Mouse (Mus musculus) olfactory bulb, adult 2 months (tissue): ENCODE measurements at regions not wholly inside any gene's neighbourhood (a gene's known extent, or its start where the extent isn't known, plus 50 kb on each side); places are given as distances from the start of the nearest gene placed in this dataset.

ENCODE experiments used
- H3K27ac ChIP-seq: fragments of 200-500 bp; 2 replicates; pipeline ENCODE4 v1.5.1; 2012; ENCODE audit warnings: low read depth, low read length; ENCODE audit not compliant: insufficient read depth
- H3K4me1 ChIP-seq: fragments of 200-500 bp; 2 replicates; pipeline ENCODE4 v1.6.1; 2012; ENCODE audit warnings: low read length; ENCODE audit not compliant: control insufficient read depth, insufficient read depth
- H3K4me3 ChIP-seq: fragments of 200-500 bp; 2 replicates; pipeline ENCODE4 v1.5.1; 2012; ENCODE audit warnings: mild to moderate bottlenecking, low read depth, low read length, moderate library complexity; ENCODE audit not compliant: insufficient read depth
- CTCF ChIP-seq: fragments of 200-500 bp; IDR thresholded peaks from 2 replicates; pipeline ENCODE4 v1.5.1; 2012; ENCODE audit warnings: low read depth, mild to moderate bottlenecking, low read length, moderate library complexity; ENCODE audit not compliant: insufficient read depth
- POLR2A ChIP-seq: fragments of 200-500 bp; IDR thresholded peaks from 2 replicates; pipeline ENCODE4 v1.6.1; 2012; ENCODE audit warnings: mild to moderate bottlenecking, low read depth, low read length, moderate library complexity; ENCODE audit not compliant: insufficient read depth
- WGBS: fragments of 180-500 bp; shearing (Covaris S2); methylation state at CpG from one replicate; pipeline ENCODE4 v1.1.7; 2018; 5-methylcytosine and 5-hydroxymethylcytosine counted together

- 82% methylated on average over 6 of the region's 6 CpGs for WGBS
- no peaks in the 10 kb centered on the region for H3K4me1 ChIP-seq
- H3K4me3 ChIP-seq, result no peak overlapping the region
- TF ChIP-seq POLR2A (no peak), CTCF (no peak)
- no peak overlapping the region for H3K27ac ChIP-seq
Observed at GRCm38 (mm10) chr2:78170162-78170747, 224.1 kb upstream of the Cwc22 start.

- 89% methylated on average over 13 of the region's 13 CpGs for WGBS
- no peak for TF ChIP-seq CTCF
- TF ChIP-seq POLR2A, result no peak
- Histone ChIP-seq H3K27ac (no peak overlapping the region), H3K4me3 (no peak overlapping the region), H3K4me1 (no peaks in the 10 kb centered on the region)
Observed at GRCm38 (mm10) chr2:78165429-78165828, 219.3 kb upstream of the Cwc22 start.

GRCm38 (mm10) chr2:78159877-78160485, 213.8 kb upstream of the Cwc22 start:
- Histone ChIP-seq H3K4me1 (no peaks in the 10 kb centered on the region), H3K27ac (no peak overlapping the region), H3K4me3 (no peak overlapping the region)
- WGBS, result 35% methylated on average over 3 of the region's 3 CpGs
- TF ChIP-seq POLR2A, result no peak
- no peak for TF ChIP-seq CTCF

GRCm38 (mm10) chr2:78110335-78110734, 164.2 kb upstream of the Cwc22 start:
- WGBS, result 64% methylated on average over 3 of the region's 3 CpGs
- TF ChIP-seq POLR2A, result no peak
- H3K27ac ChIP-seq, result no peak overlapping the region

GRCm38 (mm10) chr2:78095536-78095935, 149.4 kb upstream of the Cwc22 start:
- 96% methylated on average over 2 of the region's 2 CpGs for WGBS
- no peak overlapping the region for H3K27ac ChIP-seq
- TF ChIP-seq CTCF (no peak), POLR2A (no peak)

More at GRCm38 (mm10) chr2:78110335-78110734, 164.2 kb upstream of the Cwc22 start:
- no peak overlapping the region for H3K4me3 ChIP-seq
- H3K4me1 ChIP-seq, result no peaks in the 10 kb centered on the region

GRCm38 (mm10) chr2:78094921-78095320, 148.7 kb upstream of the Cwc22 start:
- no peak for TF ChIP-seq POLR2A
- TF ChIP-seq CTCF, result no peak
- no peaks in the 10 kb centered on the region for H3K4me1 ChIP-seq
- no peak overlapping the region for H3K4me3 ChIP-seq
- no peak overlapping the region for H3K27ac ChIP-seq

More at GRCm38 (mm10) chr2:78095536-78095935, 149.4 kb upstream of the Cwc22 start:
- no peak overlapping the region for H3K4me3 ChIP-seq
- H3K4me1 ChIP-seq, result no peaks in the 10 kb centered on the region

- Histone ChIP-seq H3K27ac (no peak overlapping the region), H3K4me3 (no peak overlapping the region), H3K4me1 (peaks cover 3% of the 10 kb centered on the region; the same call in 1 of the 2 replicates)
- TF ChIP-seq CTCF (no peak), POLR2A (no peak)
- 36% methylated on average over 16 of the region's 16 CpGs for WGBS
Observed at GRCm38 (mm10) chr2:78064321-78065037, 118.3 kb upstream of the Cwc22 start.

GRCm38 (mm10) chr2:78059801-78060416, 113.7 kb upstream of the Cwc22 start:
- peaks cover 3% of the 10 kb centered on the region; the same call in 1 of the 2 replicates for H3K4me1 ChIP-seq
- H3K4me3 ChIP-seq, result no peak overlapping the region
- no peak overlapping the region for H3K27ac ChIP-seq
- TF ChIP-seq POLR2A (no peak), CTCF (no peak)
- WGBS, result 42% methylated on average over 10 of the region's 10 CpGs

- WGBS, result 85% methylated on average over 2 of the region's 2 CpGs
- no peak overlapping the region for H3K27ac ChIP-seq
- TF ChIP-seq CTCF, result no peak
- no peak for TF ChIP-seq POLR2A
- H3K4me3 ChIP-seq, result no peak overlapping the region
- peaks cover 3% of the 10 kb centered on the region; the same call in 1 of the 2 replicates for H3K4me1 ChIP-seq
Observed at GRCm38 (mm10) chr2:78058988-78059387, 112.8 kb upstream of the Cwc22 start.
